9 mouse cellular contexts compared by ENCODE assay signal in the genomic region with DNA sequence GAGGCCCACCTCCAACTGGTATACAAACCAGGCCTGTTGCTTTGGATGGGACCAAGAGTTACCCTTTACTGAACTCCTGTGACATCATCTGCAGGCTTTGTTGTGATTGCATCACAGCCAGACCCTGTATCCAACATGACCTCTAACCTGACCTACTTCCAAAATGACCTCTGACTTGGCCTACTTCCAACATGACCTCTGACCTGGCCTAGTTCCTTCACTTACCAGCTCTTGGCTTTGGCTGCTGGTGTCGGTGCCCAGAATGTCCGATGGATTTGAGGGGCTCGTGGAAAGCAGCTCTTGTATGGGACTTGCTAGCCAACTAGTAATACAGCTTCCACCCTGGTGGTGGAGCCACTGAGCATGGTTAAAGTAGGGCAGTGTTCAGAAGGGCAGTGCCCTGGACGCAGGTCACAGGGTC. TPM values are rescaled to one million over a fixed set of nuclear protein-coding genes. Genes with fewer than 3 reads are reported as not detected.
DNase-seq lines count a peak whose midpoint lies in the region; ATAC-seq and TF ChIP-seq lines count a peak whose summit lies in the region.
"Had no signal": no experiment of that assay in that cellular context is flagged by ENCODE, and none has a peak within 500 bp of the region (broad histone marks: within the 10 kb centered on the region; RNA-seq: fewer than 3 reads in every experiment).

No protein-coding gene starts in this region.

- WGBS in liver, embryonic 14.5 days (ENCODE audit: insufficient replicate concordance) = 68% methylated on average over 4 of the region's 4 CpGs
- WGBS in small intestine, adult 2 months = 86% methylated on average over 4 of the region's 4 CpGs

- peak; percentile 64 to 88 for DNase-seq in adrenal gland, adult (ENCODE audit: inconsistent age in 2 of 2, low spot score in 1 of 2)
- no peak for DNase-seq in adrenal gland, postnatal 4 days (ENCODE audit: low spot score in 2 of 2)
- DNase-seq in ovary, postnatal 14 days (ENCODE audit: low spot score) = peak; percentile 25
- DNase-seq in ovary, adult 18-20 months (ENCODE audit: low spot score) = no peak
- DNase-seq in liver, embryonic 14.5 days (ENCODE audit: low read depth in 3 of 3, low spot score in 3 of 3) = peak; percentile 34 to 51 (median 40)
- DNase-seq in T-cell, adult 2 months (ENCODE audit: low spot score) = no peak

- no peaks in the 10 kb centered on the region for H3K9me3 ChIP-seq in liver, embryonic 14.5 days (ENCODE audit: control insufficient read depth, low read length)
- H3K9me3 ChIP-seq: limb, embryonic 12.5 days had no signal

- H3K4me3 ChIP-seq in liver, embryonic 14.5 days (ENCODE audit: insufficient read depth in 1 of 2, low read depth in 2 of 2, low read length in 2 of 2) = peak overlapping the region; percentile 59 to 82
- H3K4me3 ChIP-seq in small intestine, adult 2 months (ENCODE audit: low read depth, low read length) = no peak overlapping the region
- H3K4me3 ChIP-seq: limb, embryonic 12.5 days had no signal

- no peak for TF ChIP-seq POLR2A in small intestine, adult 2 months (IDR thresholded peaks at IDR 0.05; ENCODE audit: low read depth, low read length)

- peak; percentile 85 for TF ChIP-seq CTCF in liver, embryonic 14.5 days (IDR thresholded peaks at IDR 0.05; ENCODE audit: low read depth)
- peak; percentile 40; the same call in 1 of the 2 replicates for TF ChIP-seq CTCF in small intestine, adult 2 months (IDR thresholded peaks at IDR 0.05; ENCODE audit: extremely low read depth, insufficient read length, insufficient replicate concordance, low read depth, low read length)

- no peak for TF ChIP-seq EP300 in liver, embryonic 14.5 days (IDR thresholded peaks at IDR 0.05; ENCODE audit: low read depth)

- peak overlapping the region; percentile 75 for H3K4me2 ChIP-seq in liver, embryonic 14.5 days (ENCODE audit: low read depth)
- H3K4me2 ChIP-seq: limb, embryonic 12.5 days had no signal

- no peak for ATAC-seq in liver, embryonic 14.5 days (ENCODE audit: insufficient read depth)
- no peak for ATAC-seq in activated CD4-positive, CD25-positive, alpha-beta regulatory T cell, adult 4 months

- no peaks in the 10 kb centered on the region for H3K27me3 ChIP-seq in liver, embryonic 14.5 days (ENCODE audit: control insufficient read depth, insufficient read depth, low read length)
- H3K27me3 ChIP-seq in small intestine, adult 2 months (ENCODE audit: control insufficient read depth, insufficient read depth, low read length) = no peaks in the 10 kb centered on the region
- H3K27me3 ChIP-seq: limb, embryonic 12.5 days had no signal

- peak overlapping the region; percentile 84 for H3K9ac ChIP-seq in liver, embryonic 14.5 days (replicated peaks)
- H3K9ac ChIP-seq: limb, embryonic 12.5 days had no signal

- peak overlapping the region; percentile 99 for H3K27ac ChIP-seq in liver, embryonic 14.5 days
- no peak overlapping the region for H3K27ac ChIP-seq in small intestine, adult 2 months (ENCODE audit: insufficient read depth, low read depth, low read length)
- H3K27ac ChIP-seq: limb, embryonic 12.5 days had no signal

- peaks cover 27 to 32% of the 10 kb centered on the region in 2 experiments for H3K4me1 ChIP-seq in liver, embryonic 14.5 days (replicated peaks; ENCODE audit: control insufficient read depth in 2 of 2, insufficient read depth in 2 of 2, low read length in 1 of 2)
- H3K4me1 ChIP-seq in small intestine, adult 2 months (ENCODE audit: control insufficient read depth, insufficient read depth, insufficient read length, low read length) = peaks cover 9% of the 10 kb centered on the region; the same call in 1 of the 2 replicates
- H3K4me1 ChIP-seq: limb, embryonic 12.5 days had no signal

- no peaks in the 10 kb centered on the region for H3K36me3 ChIP-seq in liver, embryonic 14.5 days (replicated peaks; ENCODE audit: control insufficient read depth, insufficient read depth, low read depth)
- H3K36me3 ChIP-seq in small intestine, adult 2 months (ENCODE audit: control insufficient read depth, insufficient read depth, low read length) = no peaks in the 10 kb centered on the region

RNA-seq across cellular contexts. Expression of gene Phospho1, which starts 45.5 kb away (rescaled TPM):
- 10 to 100 TPM; 25.5 to 26.0 TPM for total RNA-seq in adrenal gland, postnatal 4 days (2021)
- 21.4 and 22.0 TPM in 2 replicates for polyA plus RNA-seq in liver, embryonic 14.5 days (2012; rRNA removed)
- polyA plus RNA-seq in liver, embryonic 14.5 days (2014; fragmentation: Nextera tagmentation; extraction: Ambion mirVana) = 5.7 and 6.6 TPM in 2 replicates
- polyA plus RNA-seq in small intestine, adult 2 months (2012; rRNA removed) = 236 and 278 TPM in 2 replicates
- not detected for polyA plus RNA-seq in activated CD4-positive, CD25-positive, alpha-beta regulatory T cell, adult 4 months (2017; shearing (Covaris generic))
- polyA plus RNA-seq: limb, embryonic 12.5 days had no signal

RNA-seq across cellular contexts. Expression of gene B130006D01Rik, which starts 55.5 kb away (rescaled TPM):
- total RNA-seq in adrenal gland, postnatal 4 days (2021) = 1 to 10 TPM; 1.2 TPM
- 0.09 and 0.11 TPM in 2 replicates for polyA plus RNA-seq in liver, embryonic 14.5 days (2012; rRNA removed)
- 0.25 and 0.27 TPM in 2 replicates for polyA plus RNA-seq in liver, embryonic 14.5 days (2014; fragmentation: Nextera tagmentation; extraction: Ambion mirVana)
- 0.05 TPM in 1 of 2 replicates, not detected in the other for polyA plus RNA-seq in small intestine, adult 2 months (2012; rRNA removed)
- 1 to 10 TPM; 3.9 to 4.9 TPM for polyA plus RNA-seq in activated CD4-positive, CD25-positive, alpha-beta regulatory T cell, adult 4 months (2017; shearing (Covaris generic))

RNA-seq across cellular contexts. Expression of gene Gngt2, which starts 58.2 kb away (rescaled TPM):
- total RNA-seq in adrenal gland, postnatal 4 days (2021) = 10 to 100 TPM; 17.2 to 23.1 TPM
- polyA plus RNA-seq in liver, embryonic 14.5 days (2012; rRNA removed) = 6.9 and 13.0 TPM in 2 replicates
- polyA plus RNA-seq in liver, embryonic 14.5 days (2014; fragmentation: Nextera tagmentation; extraction: Ambion mirVana) = 16.5 and 17.5 TPM in 2 replicates
- polyA plus RNA-seq in small intestine, adult 2 months (2012; rRNA removed) = 2.1 and 4.7 TPM in 2 replicates
- 10 to 100 TPM; 47.5 to 58.4 TPM for polyA plus RNA-seq in activated CD4-positive, CD25-positive, alpha-beta regulatory T cell, adult 4 months (2017; shearing (Covaris generic))

Comparison
In these comparisons a context has a peak if more than half of its experiments do, and no peak if none do; other contexts are left out.
1. DNase-seq: peak in adrenal gland, adult (2 of 2), ovary, postnatal 14 days (single experiment) and liver, embryonic 14.5 days (3 of 3); none in adrenal gland, postnatal 4 days (0 of 2), ovary, adult 18-20 months (single experiment) and T-cell, adult 2 months (single experiment).
2. RNA of gene Phospho1, which starts 45.5 kb away (polyA plus RNA-seq): 236 to 278 TPM in small intestine, adult 2 months; 5.7 to 22.0 TPM in liver, embryonic 14.5 days and not detected in activated CD4-positive, CD25-positive, alpha-beta regulatory T cell, adult 4 months; every median in the first group is over 10 times any median in the second.